Mouse (Mus musculus): Measurements from ENCODE around the gene Prdx5. TPM values are rescaled to one million over a fixed set of nuclear protein-coding genes. Genes with fewer than 3 reads are reported as not detected.
A peak's percentile ranks its signal among the peaks of the same experiment; 100 is the strongest.

Gene Prdx5
- polyA plus RNA-seq, 1 experiment from 2014 or later: 117 TPM

GRCm38 (mm10) chr19:6949951-6950350, 40.0 kb upstream of the Prdx5 start:
- H3K27me3 ChIP-seq (replicated peaks; ENCODE audit: control insufficient read depth, insufficient read depth, low read length): no peaks in the 10 kb centered on the region
- peak overlapping the region; percentile 64 for H3K4me3 ChIP-seq (ENCODE audit: low read depth, low read length)
- no peak for DNase-seq (ENCODE audit: low spot score)
- H3K9me3 ChIP-seq (ENCODE audit: control insufficient read depth, low read length): no peaks in the 10 kb centered on the region
- H3K27ac ChIP-seq (ENCODE audit: low read depth, low read length): no peak overlapping the region
- WGBS: 62% methylated on average over 5 of the region's 5 CpGs
- no peak for ATAC-seq (replicated peaks; ENCODE audit: low FRiP score)
- H3K9ac ChIP-seq (ENCODE audit: low read depth, low read length): peak overlapping the region; percentile 89
- H3K36me3 ChIP-seq (ENCODE audit: control insufficient read depth, insufficient read depth, low read length): peaks cover 9% of the 10 kb centered on the region; the same call in 1 of the 2 replicates
- H3K4me2 ChIP-seq: peak overlapping the region; percentile 98
- H3K4me1 ChIP-seq (replicated peaks; ENCODE audit: control insufficient read depth, insufficient read depth, low read length): peaks cover 27% of the 10 kb centered on the region

GRCm38 (mm10) chr19:6949532-6949931, 39.6 kb upstream of the Prdx5 start:
- H3K9ac ChIP-seq (ENCODE audit: low read depth, low read length): 0 out of 2 replicates have a peak overlapping the region, but pooled peaks have one; percentile 1
- H3K4me2 ChIP-seq: peak overlapping the region; percentile 98
- H3K27me3 ChIP-seq (replicated peaks; ENCODE audit: control insufficient read depth, insufficient read depth, low read length): no peaks in the 10 kb centered on the region
- peaks cover 6% of the 10 kb centered on the region; the same call in 1 of the 2 replicates for H3K36me3 ChIP-seq (ENCODE audit: control insufficient read depth, insufficient read depth, low read length)
- no peak for DNase-seq (ENCODE audit: low spot score)
- peaks cover 27% of the 10 kb centered on the region for H3K4me1 ChIP-seq (replicated peaks; ENCODE audit: control insufficient read depth, insufficient read depth, low read length)
- H3K9me3 ChIP-seq (ENCODE audit: control insufficient read depth, low read length): no peaks in the 10 kb centered on the region
- H3K4me3 ChIP-seq (ENCODE audit: low read depth, low read length): no peak overlapping the region
- 88% methylated on average over 5 of the region's 5 CpGs for WGBS
- H3K27ac ChIP-seq (ENCODE audit: low read depth, low read length): no peak overlapping the region
- ATAC-seq (replicated peaks; ENCODE audit: low FRiP score): no peak

GRCm38 (mm10) chr19:6948186-6948585, 38.3 kb upstream of the Prdx5 start:
- DNase-seq (ENCODE audit: low spot score) (no peak), ATAC-seq (replicated peaks; ENCODE audit: low FRiP score) (no peak)
- H3K4me3 ChIP-seq (ENCODE audit: low read depth, low read length): no peak overlapping the region
- H3K9ac ChIP-seq (ENCODE audit: low read depth, low read length): no peak overlapping the region
- 0 out of 2 replicates have a peak, but pooled peaks cover 3% of the 10 kb centered on the region for H3K36me3 ChIP-seq (ENCODE audit: control insufficient read depth, insufficient read depth, low read length)
- no peaks in the 10 kb centered on the region for H3K27me3 ChIP-seq (replicated peaks; ENCODE audit: control insufficient read depth, insufficient read depth, low read length)
- H3K4me2 ChIP-seq: no peak overlapping the region
- WGBS: 83% methylated on average over 4 of the region's 4 CpGs
- H3K9me3 ChIP-seq (ENCODE audit: control insufficient read depth, low read length): no peaks in the 10 kb centered on the region
- H3K27ac ChIP-seq (ENCODE audit: low read depth, low read length): no peak overlapping the region
- H3K4me1 ChIP-seq (replicated peaks; ENCODE audit: control insufficient read depth, insufficient read depth, low read length): peaks cover 26% of the 10 kb centered on the region

GRCm38 (mm10) chr19:6947742-6948141, 37.8 kb upstream of the Prdx5 start:
- 56% methylated on average over 4 of the region's 4 CpGs for WGBS

GRCm38 (mm10) chr19:6943709-6944108, 33.8 kb upstream of the Prdx5 start:
- DNase-seq (ENCODE audit: low spot score) (no peak), ATAC-seq (replicated peaks; ENCODE audit: low FRiP score) (no peak)
- Histone ChIP-seq H3K36me3 (ENCODE audit: control insufficient read depth, insufficient read depth, low read length) (0 out of 2 replicates have a peak, but pooled peaks cover 3% of the 10 kb centered on the region), H3K27me3 (replicated peaks; ENCODE audit: control insufficient read depth, insufficient read depth, low read length) (no peaks in the 10 kb centered on the region), H3K9me3 (ENCODE audit: control insufficient read depth, low read length) (no peaks in the 10 kb centered on the region), H3K9ac (ENCODE audit: low read depth, low read length) (no peak overlapping the region), H3K4me2 (no peak overlapping the region), H3K4me1 (replicated peaks; ENCODE audit: control insufficient read depth, insufficient read depth, low read length) (peaks cover 16% of the 10 kb centered on the region), H3K27ac (ENCODE audit: low read depth, low read length) (no peak overlapping the region), H3K4me3 (ENCODE audit: low read depth, low read length) (no peak overlapping the region)
- WGBS: 88% methylated on average over 6 of the region's 6 CpGs

More at GRCm38 (mm10) chr19:6947742-6948141, 37.8 kb upstream of the Prdx5 start:
- DNase-seq (ENCODE audit: low spot score) (no peak), ATAC-seq (replicated peaks; ENCODE audit: low FRiP score) (no peak)
- Histone ChIP-seq H3K4me1 (replicated peaks; ENCODE audit: control insufficient read depth, insufficient read depth, low read length) (peaks cover 26% of the 10 kb centered on the region), H3K4me2 (no peak overlapping the region), H3K4me3 (ENCODE audit: low read depth, low read length) (no peak overlapping the region), H3K9ac (ENCODE audit: low read depth, low read length) (no peak overlapping the region), H3K27ac (ENCODE audit: low read depth, low read length) (no peak overlapping the region), H3K27me3 (replicated peaks; ENCODE audit: control insufficient read depth, insufficient read depth, low read length) (no peaks in the 10 kb centered on the region), H3K9me3 (ENCODE audit: control insufficient read depth, low read length) (no peaks in the 10 kb centered on the region), H3K36me3 (ENCODE audit: control insufficient read depth, insufficient read depth, low read length) (0 out of 2 replicates have a peak, but pooled peaks cover 3% of the 10 kb centered on the region)

- DNase-seq (ENCODE audit: low spot score): no peak
- H3K9me3 ChIP-seq (ENCODE audit: control insufficient read depth, low read length): no peaks in the 10 kb centered on the region
- peak overlapping the region; percentile 70 for H3K4me3 ChIP-seq (ENCODE audit: low read depth, low read length)
- 25% methylated on average over 5 of the region's 5 CpGs for WGBS
- peaks cover 16% of the 10 kb centered on the region for H3K4me1 ChIP-seq (replicated peaks; ENCODE audit: control insufficient read depth, insufficient read depth, low read length)
- no peaks in the 10 kb centered on the region for H3K27me3 ChIP-seq (replicated peaks; ENCODE audit: control insufficient read depth, insufficient read depth, low read length)
- H3K4me2 ChIP-seq: peak overlapping the region; percentile 96
- H3K27ac ChIP-seq (ENCODE audit: low read depth, low read length): peak overlapping the region; percentile 87
- H3K36me3 ChIP-seq (ENCODE audit: control insufficient read depth, insufficient read depth, low read length): 0 out of 2 replicates have a peak, but pooled peaks cover 3% of the 10 kb centered on the region
- peak overlapping the region; percentile 83 for H3K9ac ChIP-seq (ENCODE audit: low read depth, low read length)
- ATAC-seq (replicated peaks; ENCODE audit: low FRiP score): peak; percentile 11; the same call in 1 of the 2 replicates
Measured at GRCm38 (mm10) chr19:6942764-6943163, 32.9 kb upstream of the Prdx5 start.

GRCm38 (mm10) chr19:6942249-6942691, 32.4 kb upstream of the Prdx5 start, which contains the start of gene Gpr137:
Gene Gpr137, minus strand, starts transcription at chr19:6942480.
- Histone ChIP-seq H3K27me3 (replicated peaks; ENCODE audit: control insufficient read depth, insufficient read depth, low read length) (no peaks in the 10 kb centered on the region), H3K9me3 (ENCODE audit: control insufficient read depth, low read length) (no peaks in the 10 kb centered on the region), H3K4me3 (ENCODE audit: low read depth, low read length) (peak within 1 kb of the TSS; percentile 70), H3K36me3 (ENCODE audit: control insufficient read depth, insufficient read depth, low read length) (0 out of 2 replicates have a peak, but pooled peaks cover 3% of the 10 kb centered on the region), H3K27ac (ENCODE audit: low read depth, low read length) (peak within 1 kb of the TSS; percentile 87), H3K4me2 (peak within 1 kb of the TSS; percentile 96), H3K4me1 (replicated peaks; ENCODE audit: control insufficient read depth, insufficient read depth, low read length) (peaks cover 16% of the 10 kb centered on the region), H3K9ac (ENCODE audit: low read depth, low read length) (peak within 1 kb of the TSS; percentile 83)
- DNase-seq (ENCODE audit: low spot score) (peak; percentile 94), ATAC-seq (replicated peaks; ENCODE audit: low FRiP score) (peak; percentile 92)
- under 1% methylated on average over 27 of the region's 27 CpGs for WGBS

- peak; percentile 80 for ATAC-seq (replicated peaks; ENCODE audit: low FRiP score)
- H3K27ac ChIP-seq (ENCODE audit: low read depth, low read length): peak within 1 kb of the TSS; percentile 87
- WGBS: under 1% methylated on average over 83 of the region's 83 CpGs
- H3K9me3 ChIP-seq (ENCODE audit: control insufficient read depth, low read length): no peaks in the 10 kb centered on the region
- H3K9ac ChIP-seq (ENCODE audit: low read depth, low read length): peak within 1 kb of the TSS; percentile 83
- peak; percentile 94 for DNase-seq (ENCODE audit: low spot score)
- H3K4me2 ChIP-seq: peak within 1 kb of the TSS; percentile 96
- no peaks in the 10 kb centered on the region for H3K27me3 ChIP-seq (replicated peaks; ENCODE audit: control insufficient read depth, insufficient read depth, low read length)
- 0 out of 2 replicates have a peak, but pooled peaks cover 3% of the 10 kb centered on the region for H3K36me3 ChIP-seq (ENCODE audit: control insufficient read depth, insufficient read depth, low read length)
- H3K4me1 ChIP-seq (replicated peaks; ENCODE audit: control insufficient read depth, insufficient read depth, low read length): peaks cover 16% of the 10 kb centered on the region
- H3K4me3 ChIP-seq (ENCODE audit: low read depth, low read length): peak within 1 kb of the TSS; percentile 70
Measured at GRCm38 (mm10) chr19:6941372-6942248, 31.7 kb upstream of the Prdx5 start, which contains the start of gene Bad. Gene Bad, plus strand, starts transcription at chr19:6941861.

All from liver, embryonic 11.5 days (tissue).